Mouse (Mus musculus) limb, embryonic 10.5 days (tissue): ENCODE data around the gene Trcg1. TPM values are rescaled to one million over a fixed set of nuclear protein-coding genes. Genes with fewer than 3 reads are reported as not detected.

Experiments used
- DNase-seq: peaks from one replicate; pipeline ENCODE4 v3.0.0-alpha.2; 2017; ENCODE audit warnings: low spot score
- H3K27ac ChIP-seq: fragments of 300-500 bp; sonication (generic); 2 replicates; pipeline ENCODE4 v1.5.1; 2016; ENCODE audit warnings: mild to moderate bottlenecking
- H3K27me3 ChIP-seq: fragments of 300-500 bp; sonication (generic); 2 replicates; pipeline ENCODE4 v1.6.1; 2016; ENCODE audit warnings: low read depth, mild to moderate bottlenecking; ENCODE audit not compliant: poor library complexity, severe bottlenecking
- H3K36me3 ChIP-seq: fragments of 300-500 bp; sonication (generic); 2 replicates; pipeline ENCODE4 v1.6.1; 2016; ENCODE audit warnings: mild to moderate bottlenecking, moderate library complexity
- H3K4me1 ChIP-seq: fragments of 300-500 bp; sonication (generic); 2 replicates; pipeline ENCODE4 v1.6.1; 2016
- H3K4me3 ChIP-seq: fragments of 300-500 bp; sonication (generic); 2 replicates; pipeline ENCODE4 v1.5.1; 2016; ENCODE audit warnings: mild to moderate bottlenecking, moderate library complexity
- H3K9me3 ChIP-seq: fragments of 300-500 bp; sonication (generic); replicated peaks from 2 replicates; pipeline ENCODE4 v1.6.1; 2016; ENCODE audit warnings: mild to moderate bottlenecking
- WGBS: fragments of 180-500 bp; shearing (Covaris S2); methylation state at CpG from one replicate; pipeline ENCODE4 v1.1.7; 2016; 5-methylcytosine and 5-hydroxymethylcytosine counted together
- polyA plus RNA-seq: library from polyadenylated mRNA; unstranded; fragments of >200 nt; fragmentation: Nextera tagmentation; extraction: Ambion mirVana; gene quantifications from 2 replicates; pipeline ENCODE4 v1.2.1, GENCODE M21; 2016

Gene Trcg1
- polyA plus RNA-seq, 1 experiment from 2014 or later: not detected

DNA sequence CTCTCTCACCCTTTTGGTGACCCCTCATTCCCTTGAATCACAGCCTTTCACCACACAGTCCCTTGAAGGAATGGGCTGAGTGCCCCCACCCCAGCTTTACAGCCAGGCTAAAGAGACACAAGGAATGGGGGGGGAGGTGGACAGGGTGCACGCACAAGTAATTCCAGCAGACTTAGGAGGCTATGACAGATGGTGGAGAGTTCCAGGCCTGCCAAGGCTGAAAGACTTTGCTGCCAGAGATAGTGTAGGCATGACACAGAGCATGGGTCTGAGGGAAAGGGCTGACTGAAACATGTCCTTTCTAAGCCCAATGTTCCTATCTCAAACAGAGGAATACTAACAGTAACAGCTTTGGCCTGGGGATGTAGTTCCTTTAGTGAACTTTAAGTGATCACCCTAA lies 34.7 kb downstream of the Trcg1 start:
- peaks cover 79% of the 10 kb centered on the region for H3K4me1 ChIP-seq
- DNase-seq: no peak
- no peaks in the 10 kb centered on the region for H3K36me3 ChIP-seq
- H3K9me3 ChIP-seq: no peaks in the 10 kb centered on the region
- peaks cover 46% of the 10 kb centered on the region for H3K27me3 ChIP-seq
- WGBS: 8% methylated on average over 1 of the region's 1 CpGs
- no peak overlapping the region for H3K4me3 ChIP-seq
- no peak overlapping the region for H3K27ac ChIP-seq

DNA sequence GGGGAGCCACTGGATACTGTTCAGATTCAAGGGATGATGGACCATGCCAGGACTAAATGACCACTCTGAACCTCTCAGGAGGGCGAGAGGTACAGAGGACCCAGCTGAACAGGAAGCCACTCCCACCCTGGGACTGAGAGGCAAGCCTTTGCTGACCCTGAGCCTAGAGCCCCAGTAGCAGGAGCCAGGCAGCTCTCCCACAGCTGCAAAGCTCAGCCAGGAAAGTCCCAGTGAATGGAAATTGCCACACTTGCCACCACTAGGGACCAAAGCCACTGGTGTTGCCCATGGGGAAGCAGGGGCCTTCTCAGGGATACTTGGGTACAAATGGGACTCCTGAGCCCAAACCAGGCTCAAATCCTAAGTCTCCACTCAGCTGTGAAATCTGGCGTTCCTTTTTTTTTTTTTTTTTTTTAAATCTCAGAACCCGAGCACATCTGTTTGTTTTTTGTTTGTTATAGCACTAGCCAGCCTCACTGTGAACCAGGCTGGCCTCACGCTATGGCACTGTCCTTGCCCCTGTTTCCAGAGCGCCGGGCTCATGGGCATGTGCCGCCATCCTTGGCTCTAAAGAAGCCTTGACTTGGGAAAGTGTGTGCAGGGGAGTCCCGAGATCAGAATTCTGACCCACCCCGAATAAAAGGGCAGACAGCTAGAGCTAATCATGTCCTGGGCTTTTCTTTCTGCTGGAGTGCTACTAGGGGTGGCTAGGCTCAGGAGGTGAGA lies 35.6 kb downstream of the Trcg1 start:
- Histone ChIP-seq H3K27ac (peak overlapping the region; percentile 46; the same call in 1 of the 2 replicates), H3K9me3 (no peaks in the 10 kb centered on the region), H3K36me3 (no peaks in the 10 kb centered on the region), H3K4me3 (0 out of 2 replicates have a peak overlapping the region, but pooled peaks have one; percentile 4), H3K4me1 (peaks cover 69% of the 10 kb centered on the region), H3K27me3 (peaks cover 37% of the 10 kb centered on the region)
- WGBS: 45% methylated on average over 9 of the region's 9 CpGs
- no peak for DNase-seq

DNA sequence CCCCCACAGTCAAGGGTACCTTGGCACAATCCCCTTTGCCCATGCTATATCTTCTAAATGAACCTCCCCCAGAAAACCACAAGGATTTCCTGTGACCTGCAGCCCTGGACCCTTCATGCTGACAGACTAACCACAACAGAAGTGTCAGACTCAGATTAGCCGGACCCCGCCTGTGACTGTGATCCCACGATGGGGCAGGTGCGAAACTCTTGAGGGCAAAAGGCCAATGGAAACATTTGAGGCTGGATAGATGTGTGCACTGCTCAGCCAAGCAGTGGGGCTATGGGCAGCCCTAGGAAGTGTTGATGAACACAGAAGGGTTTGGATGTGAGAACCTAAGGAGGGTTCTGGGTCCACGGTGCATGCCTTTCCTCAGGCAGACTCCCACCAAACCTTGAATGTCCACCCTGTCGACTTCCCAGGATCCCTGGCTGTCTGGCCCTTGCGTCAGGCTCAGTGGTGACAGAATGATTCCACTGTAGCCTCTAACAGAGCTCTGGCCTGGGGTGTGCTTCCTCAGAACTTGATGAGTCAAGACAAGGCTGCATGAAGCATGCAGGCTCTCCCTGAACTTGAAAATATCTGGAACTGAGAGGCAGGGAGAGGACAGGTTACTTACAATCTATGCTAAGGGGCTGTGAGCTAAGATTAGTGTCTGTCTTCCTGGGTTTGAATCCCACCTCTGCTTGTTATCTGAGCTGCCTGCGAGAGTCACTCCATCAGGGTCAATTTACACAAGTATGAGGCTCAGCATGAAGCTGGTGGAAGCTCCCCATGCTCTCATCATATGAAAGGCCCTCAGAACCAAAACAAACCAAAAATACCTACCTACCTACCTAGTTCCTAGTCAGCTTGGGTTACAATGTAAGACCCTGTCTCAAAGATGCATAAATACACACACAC lies 36.8 kb downstream of the Trcg1 start:
- WGBS: 50% methylated on average over 8 of the region's 8 CpGs
- Histone ChIP-seq H3K27ac (no peak overlapping the region), H3K4me3 (no peak overlapping the region), H3K27me3 (peaks cover 34% of the 10 kb centered on the region), H3K4me1 (peaks cover 65% of the 10 kb centered on the region), H3K36me3 (no peaks in the 10 kb centered on the region), H3K9me3 (no peaks in the 10 kb centered on the region)
- DNase-seq: no peak

DNA sequence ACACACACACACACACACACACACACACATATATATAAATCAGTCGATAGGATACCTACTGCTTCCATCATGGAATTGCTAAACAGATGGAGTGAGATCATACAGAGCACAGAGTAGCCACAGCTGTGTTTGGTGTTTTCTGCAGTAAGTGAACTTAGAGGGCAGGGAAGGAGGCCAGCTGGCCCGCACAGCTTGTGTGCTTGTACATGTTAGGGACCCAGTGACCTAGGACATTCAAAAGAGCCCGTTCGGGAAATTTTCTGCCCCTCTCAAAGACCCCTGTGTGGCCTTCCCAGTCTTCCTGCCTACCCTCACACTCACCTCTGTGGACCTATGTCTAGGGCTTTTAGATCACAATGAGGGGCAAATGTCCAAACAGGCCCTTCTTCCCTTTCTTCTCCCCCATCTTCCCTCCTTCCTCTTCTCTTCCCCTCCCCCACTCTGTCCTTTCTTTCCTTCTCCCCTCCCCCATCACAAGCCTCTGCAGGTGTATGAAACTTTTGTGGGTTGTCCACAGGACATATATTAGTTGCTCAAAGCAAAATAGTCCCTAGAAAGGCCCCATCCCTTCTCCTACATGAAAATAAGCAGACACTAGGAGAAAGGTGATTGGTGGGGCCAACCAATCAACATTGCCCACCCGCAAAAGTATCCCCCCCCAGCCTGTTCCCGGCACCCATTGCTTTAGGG lies 37.6 kb downstream of the Trcg1 start:
- Histone ChIP-seq H3K4me1 (peaks cover 65% of the 10 kb centered on the region), H3K27ac (no peak overlapping the region), H3K9me3 (no peaks in the 10 kb centered on the region), H3K36me3 (no peaks in the 10 kb centered on the region), H3K27me3 (peaks cover 34% of the 10 kb centered on the region), H3K4me3 (no peak overlapping the region)
- 36% methylated on average over 6 of the region's 6 CpGs for WGBS
- no peak for DNase-seq

DNA sequence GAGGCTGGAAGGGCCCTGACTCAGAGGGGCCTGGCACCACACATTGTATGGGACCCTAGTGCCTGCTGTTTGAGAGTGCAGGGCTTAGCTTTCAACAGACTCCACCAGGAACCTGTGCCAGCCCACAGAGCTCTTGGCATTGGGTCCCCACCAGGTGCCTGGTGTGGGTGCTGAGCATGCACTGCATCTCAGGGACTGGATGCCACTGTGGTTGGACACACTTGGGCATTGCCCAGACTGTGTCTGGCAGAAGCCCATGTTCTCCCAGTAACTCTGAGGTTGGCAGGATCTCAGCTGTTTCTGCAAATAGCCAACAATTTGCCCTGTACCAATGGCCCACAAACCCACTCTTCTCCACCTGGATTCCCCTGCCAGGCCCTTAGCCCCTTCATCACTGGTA lies 40.0 kb downstream of the Trcg1 start:
- H3K4me1 ChIP-seq: peaks cover 52% of the 10 kb centered on the region
- no peak for DNase-seq
- no peak overlapping the region for H3K4me3 ChIP-seq
- no peaks in the 10 kb centered on the region for H3K9me3 ChIP-seq
- peaks cover 29% of the 10 kb centered on the region for H3K27me3 ChIP-seq
- no peaks in the 10 kb centered on the region for H3K36me3 ChIP-seq
- no peak overlapping the region for H3K27ac ChIP-seq

DNA sequence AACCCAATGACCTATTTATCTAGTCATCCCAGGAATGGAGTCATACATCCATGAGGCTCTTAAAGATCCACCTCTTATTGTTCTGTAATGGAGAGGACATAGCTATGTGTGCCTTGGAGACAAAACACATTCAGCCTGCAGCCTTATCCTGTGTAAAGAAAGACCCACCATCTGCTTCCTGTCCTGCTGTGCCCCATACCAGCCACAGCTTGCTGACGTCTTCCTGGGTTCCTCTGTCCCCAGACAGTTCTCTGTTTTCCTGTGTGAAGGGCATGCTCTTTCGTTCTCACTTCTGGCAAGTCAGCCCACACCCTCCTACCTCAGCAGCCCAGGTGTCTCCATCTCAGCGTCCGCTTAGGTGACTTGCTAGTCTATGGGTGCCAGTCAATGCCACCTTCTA lies 41.9 kb downstream of the Trcg1 start:
- DNase-seq: no peak
- Histone ChIP-seq H3K9me3 (no peaks in the 10 kb centered on the region), H3K27me3 (peaks cover 36% of the 10 kb centered on the region), H3K4me1 (peaks cover 47% of the 10 kb centered on the region), H3K36me3 (no peaks in the 10 kb centered on the region), H3K27ac (peak overlapping the region; percentile 19; the same call in 1 of the 2 replicates), H3K4me3 (no peak overlapping the region)
- WGBS: 48% methylated on average over 4 of the region's 4 CpGs

DNA sequence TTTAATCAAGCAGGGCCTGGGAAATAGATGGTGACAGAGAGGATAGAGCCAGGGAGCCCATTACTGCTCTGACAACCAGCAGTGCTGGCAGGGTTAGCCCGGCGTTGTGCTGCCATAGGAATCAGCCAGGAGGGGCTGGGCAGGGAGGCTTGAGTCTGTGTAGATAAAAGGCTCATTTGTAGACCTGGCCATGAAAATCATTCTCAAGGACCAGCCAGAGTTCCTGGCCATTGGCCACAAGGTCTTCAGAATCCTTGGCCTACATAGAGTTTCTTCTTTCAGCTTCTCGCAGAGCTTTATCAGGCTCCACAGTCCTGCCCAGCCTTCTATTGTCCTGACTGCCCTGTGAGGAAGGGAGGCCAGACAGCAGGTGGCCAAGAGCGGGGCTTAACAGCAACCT lies 43.1 kb downstream of the Trcg1 start:
- H3K36me3 ChIP-seq: no peaks in the 10 kb centered on the region
- 41% methylated on average over 4 of the region's 4 CpGs for WGBS
- H3K4me3 ChIP-seq: no peak overlapping the region
- peaks cover 40% of the 10 kb centered on the region for H3K4me1 ChIP-seq
- peaks cover 28% of the 10 kb centered on the region for H3K27me3 ChIP-seq
- DNase-seq: no peak
- no peak overlapping the region for H3K27ac ChIP-seq
- no peaks in the 10 kb centered on the region for H3K9me3 ChIP-seq

DNA sequence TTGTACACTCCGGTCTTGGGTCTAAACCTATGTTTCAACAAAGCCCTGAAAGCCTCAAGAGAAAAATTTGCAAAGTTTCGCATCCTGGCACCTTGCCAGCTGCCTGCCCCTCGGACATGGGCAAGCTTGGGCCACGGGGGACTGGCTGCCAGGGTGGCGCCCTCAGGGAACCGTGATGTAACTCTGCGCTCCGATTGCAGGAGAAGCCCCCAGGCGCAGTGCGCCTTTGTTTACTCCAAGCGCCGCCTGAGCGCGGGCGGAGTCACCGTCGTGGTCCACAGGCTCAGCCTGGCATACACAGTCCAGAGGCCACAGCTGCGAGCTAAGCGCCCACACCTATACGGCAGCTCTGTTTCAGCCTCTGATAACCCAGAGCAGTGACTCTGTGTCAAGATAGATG lies 45.2 kb downstream of the Trcg1 start:
- H3K36me3 ChIP-seq: no peaks in the 10 kb centered on the region
- no peak for DNase-seq
- H3K27ac ChIP-seq: peak overlapping the region; percentile 72
- no peaks in the 10 kb centered on the region for H3K9me3 ChIP-seq
- H3K4me3 ChIP-seq: peak overlapping the region; percentile 30
- peaks cover 27% of the 10 kb centered on the region for H3K27me3 ChIP-seq
- H3K4me1 ChIP-seq: peaks cover 39% of the 10 kb centered on the region
- WGBS: 21% methylated on average over 20 of the region's 20 CpGs

DNA sequence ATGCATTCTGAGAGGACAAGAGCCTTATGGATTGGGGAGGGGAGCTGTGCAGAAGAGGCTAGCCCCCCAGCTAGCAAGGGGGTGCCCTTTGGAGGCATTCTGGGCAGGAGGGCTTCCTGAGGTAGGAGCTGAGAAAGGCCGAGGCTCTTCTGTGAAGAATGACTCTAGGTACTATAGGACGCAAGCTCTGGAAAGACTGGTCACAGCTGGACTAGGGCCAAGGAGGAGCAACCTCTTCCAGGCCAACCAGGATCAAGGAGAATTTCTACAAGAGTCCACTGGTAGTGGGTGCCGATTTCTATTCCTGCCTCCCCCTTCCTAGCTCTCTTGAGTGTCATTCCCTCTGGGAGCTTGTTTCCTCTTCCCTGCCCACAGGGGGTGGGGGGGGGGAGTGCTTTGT lies 46.3 kb downstream of the Trcg1 start:
- WGBS: 90% methylated on average over 3 of the region's 3 CpGs
- DNase-seq: no peak
- no peak overlapping the region for H3K27ac ChIP-seq

DNA sequence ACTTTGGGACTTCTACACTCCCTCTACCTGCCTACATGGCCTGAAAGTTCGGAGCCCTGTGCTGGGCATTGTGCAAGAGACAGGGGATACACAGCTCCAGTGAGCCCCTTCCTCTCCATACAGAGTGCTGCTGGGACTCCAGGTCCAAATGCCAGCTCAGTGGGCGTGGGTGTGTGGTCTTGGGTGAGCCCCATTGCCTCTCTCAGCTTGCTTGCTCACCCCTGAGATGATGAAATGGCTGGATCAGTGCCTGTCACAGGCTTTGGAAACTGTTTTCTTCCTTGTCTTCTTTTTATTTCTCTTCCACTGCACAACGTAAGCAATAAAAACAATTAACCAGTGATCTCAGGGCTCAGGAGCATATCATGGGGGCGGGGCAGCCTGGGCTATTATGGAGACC lies 47.0 kb downstream of the Trcg1 start:
- no peak overlapping the region for H3K4me3 ChIP-seq
- H3K27me3 ChIP-seq: peaks cover 24% of the 10 kb centered on the region
- H3K4me1 ChIP-seq: peaks cover 30% of the 10 kb centered on the region
- DNase-seq: no peak
- 70% methylated on average over 4 of the region's 4 CpGs for WGBS
- no peak overlapping the region for H3K27ac ChIP-seq
- H3K9me3 ChIP-seq: no peaks in the 10 kb centered on the region
- H3K36me3 ChIP-seq: no peaks in the 10 kb centered on the region

More for the DNA sequence above, 46.3 kb downstream of the Trcg1 start:
- no peaks in the 10 kb centered on the region for H3K9me3 ChIP-seq
- no peaks in the 10 kb centered on the region for H3K36me3 ChIP-seq
- peaks cover 25% of the 10 kb centered on the region for H3K27me3 ChIP-seq
- H3K4me3 ChIP-seq: no peak overlapping the region
- peaks cover 36% of the 10 kb centered on the region for H3K4me1 ChIP-seq

DNA sequence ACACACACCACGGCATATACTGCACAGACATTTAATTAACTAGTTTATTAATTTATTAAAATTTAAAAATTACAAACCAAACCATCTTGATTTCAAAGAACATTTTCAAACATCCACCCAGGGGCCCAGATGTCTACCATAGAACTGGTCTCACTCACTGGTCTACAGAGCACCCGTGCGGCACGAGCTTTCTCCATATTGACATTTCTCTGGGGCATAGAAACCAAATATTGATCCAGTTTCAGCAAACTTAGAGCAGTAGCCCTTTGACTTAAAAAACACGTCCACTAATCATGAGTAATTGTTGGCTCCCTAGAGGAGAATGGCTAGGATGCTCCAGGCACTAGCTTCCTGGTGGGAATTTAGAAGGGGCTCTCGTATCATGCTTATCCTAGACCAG lies 50.8 kb downstream of the Trcg1 start:
- H3K9me3 ChIP-seq: no peaks in the 10 kb centered on the region
- 91% methylated on average over 6 of the region's 6 CpGs for WGBS
- DNase-seq: no peak

DNA sequence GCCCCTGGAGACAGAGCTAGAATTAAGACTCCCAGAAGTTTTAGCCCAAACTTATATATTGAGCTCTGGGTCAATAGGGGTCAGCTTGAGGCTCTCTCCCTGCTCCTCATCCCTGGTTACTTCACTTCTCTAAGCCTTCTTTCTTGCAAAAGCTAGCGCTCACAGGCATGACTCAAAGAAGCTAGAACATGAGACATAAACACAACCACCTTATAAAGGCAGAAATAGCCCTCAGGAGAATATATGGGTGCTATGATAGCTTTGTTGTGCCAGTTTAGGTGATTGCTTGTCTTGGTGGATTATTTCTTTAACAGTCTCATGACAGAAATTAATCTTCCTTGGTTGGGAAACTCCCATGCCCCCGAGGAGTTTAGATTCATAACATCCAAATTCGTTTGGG lies 58.5 kb downstream of the Trcg1 start:
- 92% methylated on average over 3 of the region's 3 CpGs for WGBS
- no peak for DNase-seq
- H3K4me1 ChIP-seq: peaks cover 4% of the 10 kb centered on the region; the same call in 1 of the 2 replicates
- no peak overlapping the region for H3K4me3 ChIP-seq
- no peaks in the 10 kb centered on the region for H3K36me3 ChIP-seq
- no peaks in the 10 kb centered on the region for H3K9me3 ChIP-seq
- H3K27ac ChIP-seq: no peak overlapping the region
- no peaks in the 10 kb centered on the region for H3K27me3 ChIP-seq

More for the DNA sequence above, 50.8 kb downstream of the Trcg1 start:
- Histone ChIP-seq H3K27me3 (peaks cover 9% of the 10 kb centered on the region), H3K4me3 (no peak overlapping the region), H3K27ac (no peak overlapping the region), H3K36me3 (no peaks in the 10 kb centered on the region), H3K4me1 (peaks cover 7% of the 10 kb centered on the region)

DNA sequence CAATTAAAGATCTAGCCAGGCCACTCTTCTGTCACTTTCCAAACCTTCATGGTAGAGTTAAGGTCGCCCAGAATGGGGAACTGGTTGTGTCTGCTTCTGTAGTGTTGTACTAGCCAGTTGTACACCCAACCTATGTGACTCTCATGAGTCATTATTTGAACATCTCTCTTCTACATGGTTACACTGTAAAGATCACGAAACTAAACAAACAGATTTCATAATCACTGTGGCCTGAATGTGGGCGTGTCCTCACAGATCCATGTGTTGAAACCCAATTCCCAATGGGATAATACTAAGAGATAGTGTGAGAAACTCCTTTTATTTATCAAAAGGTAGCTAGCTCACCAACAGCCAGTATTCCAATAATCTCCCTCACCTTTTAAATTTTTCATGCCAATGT lies 59.3 kb downstream of the Trcg1 start:
- DNase-seq: no peak
- no peaks in the 10 kb centered on the region for H3K9me3 ChIP-seq
- no peak overlapping the region for H3K27ac ChIP-seq
- WGBS: 87% methylated on average over 3 of the region's 3 CpGs
- no peaks in the 10 kb centered on the region for H3K36me3 ChIP-seq
- no peak overlapping the region for H3K4me3 ChIP-seq
- peaks cover 4% of the 10 kb centered on the region; the same call in 1 of the 2 replicates for H3K4me1 ChIP-seq
- no peaks in the 10 kb centered on the region for H3K27me3 ChIP-seq
